Mouse (Mus musculus): ENCODE results near the gene Prkacb.
"Not testable (repeated sequence)": the region's sequence is repeated elsewhere in the genome, so short reads cannot be mapped to it uniquely, and the experiment has no call there.

Prkacb gene

GRCm38 (mm10) chr3:146778451-146778850 is 34.3 kb downstream of the Prkacb start:
- DNase-seq: no peak

- no peak for DNase-seq
Measured at GRCm38 (mm10) chr3:146776711-146777110, 36.1 kb downstream of the Prkacb start.

- DNase-seq: no peak
Measured at GRCm38 (mm10) chr3:146770853-146771252, 41.9 kb downstream of the Prkacb start.

- no peak for DNase-seq
Measured at GRCm38 (mm10) chr3:146769940-146770659, 42.7 kb downstream of the Prkacb start.

- no peak for DNase-seq
Measured at GRCm38 (mm10) chr3:146769569-146769939, 43.2 kb downstream of the Prkacb start.

- DNase-seq: no peak
Measured at GRCm38 (mm10) chr3:146768921-146769320, 43.9 kb downstream of the Prkacb start.

GRCm38 (mm10) chr3:146768360-146768759 is 44.4 kb downstream of the Prkacb start:
- no peak for DNase-seq

GRCm38 (mm10) chr3:146766701-146767181 is 46.0 kb downstream of the Prkacb start:
- DNase-seq: no peak

GRCm38 (mm10) chr3:146766071-146766605 is 46.7 kb downstream of the Prkacb start:
- no peak for DNase-seq

- no peak for DNase-seq
Measured at GRCm38 (mm10) chr3:146764871-146765529, 47.8 kb downstream of the Prkacb start.

GRCm38 (mm10) chr3:146763054-146763453 is 49.7 kb downstream of the Prkacb start:
- not testable (repeated sequence) for DNase-seq

GRCm38 (mm10) chr3:146761276-146761675 is 51.5 kb downstream of the Prkacb start:
- no peak for DNase-seq

- DNase-seq: no peak
Measured at GRCm38 (mm10) chr3:146757970-146758960, 54.5 kb downstream of the Prkacb start.

- DNase-seq: no peak
Measured at GRCm38 (mm10) chr3:146754270-146754669, 58.5 kb downstream of the Prkacb start.

GRCm38 (mm10) chr3:146741564-146742202 is 71.1 kb downstream of the Prkacb start:
- no peak for DNase-seq

GRCm38 (mm10) chr3:146741158-146741557 is 71.6 kb downstream of the Prkacb start:
- no peak for DNase-seq

GRCm38 (mm10) chr3:146736186-146736585 is 76.6 kb downstream of the Prkacb start:
- not testable (repeated sequence) for DNase-seq

- DNase-seq: no peak
Measured at GRCm38 (mm10) chr3:146735657-146736056, 77.1 kb downstream of the Prkacb start.

GRCm38 (mm10) chr3:146734907-146735629 is 77.7 kb downstream of the Prkacb start:
- no peak for DNase-seq

- DNase-seq: no peak
Measured at GRCm38 (mm10) chr3:146731499-146731898, 81.3 kb downstream of the Prkacb start.

- no peak for DNase-seq
Measured at GRCm38 (mm10) chr3:146723037-146723436, 89.8 kb downstream of the Prkacb start.
